Mouse (Mus musculus) heart, embryonic 11.5 days (tissue): ENCODE measurements at regions not wholly inside any gene's neighbourhood (a gene's known extent, or its start where the extent isn't known, plus 50 kb on each side); places are given as distances from the start of the nearest gene placed in this dataset.

Experiments
- ATAC-seq: fragments of 200-750 bp; cut with Nextera tagmentation; replicated peaks from 2 replicates; pipeline ENCODE4 v1.8.0; 2017; ENCODE audit warnings: moderate library complexity; ENCODE audit not compliant: insufficient number of reproducible peaks, low FRiP score, low TSS enrichment
- H3K27ac ChIP-seq: fragments of 300-500 bp; sonication (generic); 2 replicates; pipeline ENCODE4 v1.5.1; 2014; ENCODE audit warnings: mild to moderate bottlenecking, low read depth, low read length
- H3K27me3 ChIP-seq: fragments of 300-500 bp; sonication (generic); 2 replicates; pipeline ENCODE4 v1.6.1; 2014; ENCODE audit warnings: mild to moderate bottlenecking, low read length, mixed read lengths; ENCODE audit not compliant: control insufficient read depth, insufficient read depth
- H3K36me3 ChIP-seq: fragments of 300-500 bp; sonication (generic); 2 replicates; pipeline ENCODE4 v1.6.1; 2014; ENCODE audit warnings: mild to moderate bottlenecking, low read length, moderate library complexity, mixed read lengths; ENCODE audit not compliant: control insufficient read depth, insufficient read depth
- H3K4me1 ChIP-seq: fragments of 300-500 bp; sonication (generic); 2 replicates; pipeline ENCODE4 v1.6.1; 2014; ENCODE audit warnings: low read length; ENCODE audit not compliant: control insufficient read depth, insufficient read depth
- H3K4me2 ChIP-seq: fragments of 300-500 bp; sonication (generic); 2 replicates; pipeline ENCODE4 v1.6.1; 2014; ENCODE audit warnings: mild to moderate bottlenecking, moderate library complexity
- H3K4me3 ChIP-seq: fragments of 300-500 bp; sonication (generic); 2 replicates; pipeline ENCODE4 v1.5.1; 2014; ENCODE audit warnings: low read depth, low read length
- H3K9ac ChIP-seq: fragments of 300-500 bp; sonication (generic); 2 replicates; pipeline ENCODE4 v1.6.1; 2014; ENCODE audit warnings: mild to moderate bottlenecking, low read depth, low read length, moderate library complexity
- H3K9me3 ChIP-seq: fragments of 300-500 bp; sonication (generic); replicated peaks from 2 replicates; pipeline ENCODE4 v1.6.1; 2016; ENCODE audit warnings: low read length; ENCODE audit not compliant: control insufficient read depth
- WGBS: fragments of 180-500 bp; shearing (Covaris S2); extraction: QIAGEN DNeasy Blood & Tissue Kit; methylation state at CpG from one replicate; pipeline ENCODE4 v1.1.7; 2014; ENCODE audit not compliant: insufficient replicate concordance; 5-methylcytosine and 5-hydroxymethylcytosine counted together

- Histone ChIP-seq H3K4me1 (no peaks in the 10 kb centered on the region), H3K27ac (no peak overlapping the region), H3K36me3 (no peaks in the 10 kb centered on the region), H3K27me3 (no peaks in the 10 kb centered on the region), H3K4me2 (no peak overlapping the region), H3K4me3 (no peak overlapping the region), H3K9ac (no peak overlapping the region), H3K9me3 (no peaks in the 10 kb centered on the region)
- no peak for ATAC-seq
These were observed 415.9 kb upstream of the Rarb start for GRCm38 (mm10) chr14:17234898-17235297.

GRCm38 (mm10) chr14:17211502-17211901 lies 392.5 kb upstream of the Rarb start:
- Histone ChIP-seq H3K27me3 (no peaks in the 10 kb centered on the region), H3K9me3 (0 out of 2 replicates have a peak, but pooled peaks cover under 1% of the 10 kb centered on the region), H3K9ac (no peak overlapping the region), H3K4me1 (no peaks in the 10 kb centered on the region), H3K36me3 (no peaks in the 10 kb centered on the region), H3K27ac (no peak overlapping the region), H3K4me2 (no peak overlapping the region), H3K4me3 (no peak overlapping the region)
- no peak for ATAC-seq
- WGBS, result 46% methylated on average over 2 of the region's 2 CpGs

GRCm38 (mm10) chr14:17205691-17206090 lies 386.7 kb upstream of the Rarb start:
- no peak for ATAC-seq
- Histone ChIP-seq H3K9ac (no peak overlapping the region), H3K4me2 (no peak overlapping the region), H3K4me3 (no peak overlapping the region), H3K27ac (no peak overlapping the region), H3K27me3 (no peaks in the 10 kb centered on the region), H3K9me3 (0 out of 2 replicates have a peak, but pooled peaks cover 4% of the 10 kb centered on the region), H3K4me1 (no peaks in the 10 kb centered on the region), H3K36me3 (no peaks in the 10 kb centered on the region)
- WGBS, result 77% methylated on average over 1 of the region's 1 CpGs

- Histone ChIP-seq H3K9me3 (0 out of 2 replicates have a peak, but pooled peaks cover 4% of the 10 kb centered on the region), H3K4me3 (no peak overlapping the region), H3K27ac (no peak overlapping the region), H3K4me2 (no peak overlapping the region), H3K4me1 (no peaks in the 10 kb centered on the region), H3K9ac (no peak overlapping the region), H3K27me3 (no peaks in the 10 kb centered on the region), H3K36me3 (no peaks in the 10 kb centered on the region)
- no peak for ATAC-seq
- 64% methylated on average over 1 of the region's 1 CpGs for WGBS
These were observed 384.5 kb upstream of the Rarb start for GRCm38 (mm10) chr14:17203251-17204015.

GRCm38 (mm10) chr14:17192953-17193352 lies 374.0 kb upstream of the Rarb start:
- ATAC-seq, result no peak
- H3K4me1 ChIP-seq, result no peaks in the 10 kb centered on the region
- no peak overlapping the region for H3K4me3 ChIP-seq
- no peaks in the 10 kb centered on the region for H3K27me3 ChIP-seq
- 80% methylated on average over 2 of the region's 2 CpGs for WGBS
- no peak overlapping the region for H3K9ac ChIP-seq
- H3K27ac ChIP-seq, result no peak overlapping the region
- H3K36me3 ChIP-seq, result no peaks in the 10 kb centered on the region
- H3K9me3 ChIP-seq, result no peaks in the 10 kb centered on the region
- no peak overlapping the region for H3K4me2 ChIP-seq

GRCm38 (mm10) chr14:17173218-17173617 lies 354.3 kb upstream of the Rarb start:
- H3K9me3 ChIP-seq, result no peaks in the 10 kb centered on the region
- H3K27ac ChIP-seq, result no peak overlapping the region
- no peak overlapping the region for H3K9ac ChIP-seq
- peak overlapping the region; percentile 81 for H3K4me2 ChIP-seq
- no peak for ATAC-seq
- peaks cover 6% of the 10 kb centered on the region for H3K27me3 ChIP-seq
- H3K4me3 ChIP-seq, result peak overlapping the region; percentile 45; the same call in 1 of the 2 replicates
- H3K4me1 ChIP-seq, result 0 out of 2 replicates have a peak, but pooled peaks cover 3% of the 10 kb centered on the region
- WGBS, result 29% methylated on average over 7 of the region's 7 CpGs
- H3K36me3 ChIP-seq, result no peaks in the 10 kb centered on the region

GRCm38 (mm10) chr14:17172330-17173110 lies 353.6 kb upstream of the Rarb start:
- no peaks in the 10 kb centered on the region for H3K36me3 ChIP-seq
- ATAC-seq, result peak; percentile 65
- H3K9me3 ChIP-seq, result no peaks in the 10 kb centered on the region
- 0 out of 2 replicates have a peak, but pooled peaks cover 3% of the 10 kb centered on the region for H3K4me1 ChIP-seq
- peak overlapping the region; percentile 45 for H3K4me3 ChIP-seq
- 3% methylated on average over 34 of the region's 35 CpGs for WGBS
- H3K27me3 ChIP-seq, result peaks cover 6% of the 10 kb centered on the region
- H3K4me2 ChIP-seq, result peak overlapping the region; percentile 81
- H3K9ac ChIP-seq, result no peak overlapping the region; the same call in 1 of the 2 replicates
- no peak overlapping the region for H3K27ac ChIP-seq

- WGBS, result 42% methylated on average over 5 of the region's 5 CpGs
- peak; percentile 55 for ATAC-seq
These were observed 352.9 kb upstream of the Rarb start for GRCm38 (mm10) chr14:17171896-17172295.

More at GRCm38 (mm10) chr14:17171896-17172295, 352.9 kb upstream of the Rarb start:
- H3K27ac ChIP-seq, result no peak overlapping the region
- H3K27me3 ChIP-seq, result peaks cover 6% of the 10 kb centered on the region
- peak overlapping the region; percentile 45 for H3K4me3 ChIP-seq
- no peaks in the 10 kb centered on the region for H3K9me3 ChIP-seq
- H3K36me3 ChIP-seq, result no peaks in the 10 kb centered on the region
- H3K4me2 ChIP-seq, result peak overlapping the region; percentile 81
- no peak overlapping the region for H3K9ac ChIP-seq
- H3K4me1 ChIP-seq, result 0 out of 2 replicates have a peak, but pooled peaks cover 3% of the 10 kb centered on the region
